Mouse (Mus musculus): ENCODE measurements around the gene Depdc1a. TPM values are rescaled to one million over a fixed set of nuclear protein-coding genes. Genes with fewer than 3 reads are reported as not detected.
"Not testable (repeated sequence)": the region's sequence is repeated elsewhere in the genome, so short reads cannot be mapped to it uniquely, and the experiment has no call there.

Depdc1a gene
- polyA plus RNA-seq (2016; fragmentation: Nextera tagmentation; extraction: Ambion mirVana): 29.0 and 29.5 TPM in 2 replicates

DNA sequence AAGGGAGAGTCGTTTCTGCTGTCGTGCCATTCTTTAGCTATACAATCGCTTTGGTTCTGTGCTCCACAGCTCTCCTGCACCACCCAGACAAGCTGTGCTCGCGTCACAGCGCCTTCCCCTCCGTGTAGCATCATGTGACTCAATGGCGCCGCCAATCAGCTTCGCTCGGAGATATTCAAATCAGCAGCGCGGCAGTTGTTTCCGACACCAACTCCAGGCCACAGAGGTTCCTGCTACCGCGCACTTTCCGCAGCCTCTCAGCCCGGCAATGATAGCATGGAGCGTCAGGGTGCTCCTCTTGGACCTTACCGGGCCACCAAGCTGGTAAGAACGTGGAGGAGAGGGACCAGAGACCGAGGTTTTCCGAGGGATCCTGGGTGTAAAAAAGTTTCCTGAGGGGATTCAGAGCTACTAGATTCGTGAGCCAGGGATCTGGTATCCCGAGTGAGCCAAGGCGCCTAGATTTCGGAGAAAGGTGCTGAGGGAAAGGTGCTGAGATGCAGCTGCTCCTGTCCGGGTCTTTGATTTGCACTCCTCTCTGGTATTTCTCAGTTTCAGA is at the start of gene Depdc1a:
Gene Depdc1a, plus strand, starts transcription at position 191 of the 559 bp plus-strand sequence.
- WGBS: under 1% methylated on average over 28 of the region's 28 CpGs
- peaks cover 12% of the 10 kb centered on the region for H3K36me3 ChIP-seq (replicated peaks)
- peak; percentile 100 for ATAC-seq (ENCODE audit: low FRiP score)
- H3K4me3 ChIP-seq (replicated peaks): peak within 1 kb of the TSS; percentile 56
- H3K27me3 ChIP-seq: no peaks in the 10 kb centered on the region
- H3K9ac ChIP-seq: peak within 1 kb of the TSS; percentile 67
- peak within 1 kb of the TSS; percentile 58 for H3K4me2 ChIP-seq
- H3K4me1 ChIP-seq: peaks cover 11% of the 10 kb centered on the region
- no peaks in the 10 kb centered on the region for H3K9me3 ChIP-seq
- no peak within 1 kb of the TSS for H3K27ac ChIP-seq

DNA sequence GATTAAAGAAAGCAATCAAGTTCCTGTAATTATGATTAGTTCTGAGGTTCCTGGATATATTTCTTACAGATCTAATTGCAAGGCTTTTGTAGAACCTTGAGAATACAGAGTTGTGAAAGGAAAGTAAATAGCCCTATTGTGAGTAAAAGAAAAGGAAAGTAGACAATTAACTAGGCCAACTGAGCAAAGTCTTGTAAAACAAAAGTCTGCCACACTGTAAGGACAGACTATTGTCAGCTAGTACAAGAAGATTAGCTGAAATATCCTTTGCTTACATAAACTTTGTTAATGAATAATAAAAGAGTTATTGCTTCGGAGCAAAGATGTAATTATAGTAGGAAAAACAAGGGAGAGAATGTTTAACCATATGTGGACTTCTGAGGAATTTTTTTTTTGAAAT is 25.2 kb upstream of the Depdc1a start:
- H3K9me3 ChIP-seq: no peaks in the 10 kb centered on the region
- WGBS: 55% methylated on average over 1 of the region's 1 CpGs

DNA sequence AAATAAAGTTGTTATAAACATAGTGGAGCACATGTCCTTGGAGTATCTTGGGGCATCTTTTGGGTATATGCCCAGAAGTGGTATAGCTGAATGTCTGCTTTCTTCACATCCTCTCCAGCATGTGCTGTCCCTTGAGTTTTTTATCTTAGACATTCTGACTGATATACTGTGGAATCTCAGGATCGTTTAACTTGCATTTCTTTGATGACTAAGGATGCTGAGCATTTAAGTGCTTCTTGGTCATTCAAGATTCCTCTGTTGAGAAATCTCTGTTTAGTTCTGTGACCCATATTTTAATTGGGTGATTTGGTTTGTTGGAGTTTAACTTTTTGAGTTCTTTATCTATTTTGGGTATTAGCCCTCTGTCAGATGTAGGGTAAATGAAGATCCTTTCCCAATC is 19.8 kb upstream of the Depdc1a start:
- Histone ChIP-seq H3K9me3 (no peaks in the 10 kb centered on the region), H3K27me3 (no peaks in the 10 kb centered on the region), H3K27ac (no peak overlapping the region), H3K36me3 (replicated peaks) (no peaks in the 10 kb centered on the region), H3K9ac (no peak overlapping the region), H3K4me2 (no peak overlapping the region), H3K4me3 (replicated peaks) (no peak overlapping the region), H3K4me1 (no peaks in the 10 kb centered on the region)
- 76% methylated on average over 1 of the region's 1 CpGs for WGBS
- no peak for ATAC-seq (ENCODE audit: low FRiP score)

More for the DNA sequence above, 25.2 kb upstream of the Depdc1a start:
- Histone ChIP-seq H3K4me3 (replicated peaks) (no peak overlapping the region), H3K9ac (no peak overlapping the region), H3K4me1 (no peaks in the 10 kb centered on the region), H3K36me3 (replicated peaks) (no peaks in the 10 kb centered on the region), H3K4me2 (no peak overlapping the region), H3K27me3 (no peaks in the 10 kb centered on the region), H3K27ac (no peak overlapping the region)
- ATAC-seq (ENCODE audit: low FRiP score): no peak

DNA sequence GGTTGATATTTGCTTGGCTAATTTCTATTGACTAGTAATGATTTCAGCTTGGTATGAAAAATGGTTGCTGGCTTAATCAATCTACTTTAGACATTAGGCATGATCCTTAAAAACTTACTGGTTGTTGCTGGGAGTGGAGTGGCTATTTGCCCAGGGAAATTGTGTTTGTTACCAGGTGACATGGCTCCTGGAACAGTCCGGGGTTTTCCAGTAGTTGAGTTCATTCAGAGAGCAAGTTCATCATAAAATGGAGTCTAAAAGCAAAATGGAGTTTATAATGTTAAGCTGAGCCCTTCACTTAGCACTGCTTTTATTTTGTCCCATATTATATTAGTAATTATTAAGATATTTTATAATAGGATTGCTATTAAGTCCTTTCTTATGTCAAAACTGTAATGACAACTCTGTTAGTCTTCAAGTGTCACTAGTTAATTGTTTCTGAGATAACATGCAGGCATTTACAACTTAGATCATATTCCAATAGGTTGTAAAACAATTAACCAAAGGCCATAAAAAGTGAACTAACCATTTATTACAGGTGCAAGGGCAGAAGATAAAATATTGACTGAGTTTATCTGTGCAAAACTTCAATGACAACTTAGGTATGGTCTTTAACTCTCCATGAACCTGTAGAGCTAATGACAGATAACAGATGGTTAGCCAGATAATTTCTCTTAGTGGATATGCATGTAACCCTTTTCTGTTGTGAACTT is 17.8 kb upstream of the Depdc1a start:
- H3K9ac ChIP-seq: no peak overlapping the region
- 96% methylated on average over 1 of the region's 1 CpGs for WGBS

DNA sequence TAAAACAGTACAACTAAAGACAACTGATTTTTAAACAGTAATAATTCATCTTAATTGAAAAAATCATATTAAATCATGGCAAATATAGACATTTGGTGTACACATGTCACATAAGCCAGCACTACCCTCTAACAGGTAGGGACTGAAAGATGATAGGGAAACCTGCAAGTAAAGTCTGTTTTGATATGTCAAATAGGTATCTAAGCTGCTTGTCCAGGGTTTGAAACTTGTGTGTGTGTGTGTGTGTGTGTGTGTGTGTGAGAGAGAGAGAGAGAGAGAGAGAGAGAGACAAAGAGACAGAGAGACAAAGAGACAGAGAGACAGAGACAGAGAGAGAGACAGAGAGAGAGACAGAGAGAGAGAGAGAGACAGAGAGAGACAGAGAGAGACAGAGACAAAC is 524 bp upstream of the Depdc1a start:
- H3K9me3 ChIP-seq; H3K27ac ChIP-seq; H3K36me3 ChIP-seq (replicated peaks); H3K27me3 ChIP-seq: not testable (repeated sequence)
- peak overlapping the region; percentile 58 for H3K4me2 ChIP-seq
- ATAC-seq (ENCODE audit: low FRiP score): peak; percentile 49
- H3K9ac ChIP-seq: peak overlapping the region; percentile 67
- peaks cover 11% of the 10 kb centered on the region for H3K4me1 ChIP-seq
- peak overlapping the region; percentile 56 for H3K4me3 ChIP-seq (replicated peaks)

More for the DNA sequence above, 17.8 kb upstream of the Depdc1a start:
- Histone ChIP-seq H3K27ac (no peak overlapping the region), H3K4me2 (no peak overlapping the region), H3K27me3 (no peaks in the 10 kb centered on the region), H3K9me3 (no peaks in the 10 kb centered on the region), H3K4me1 (no peaks in the 10 kb centered on the region), H3K4me3 (replicated peaks) (no peak overlapping the region), H3K36me3 (replicated peaks) (no peaks in the 10 kb centered on the region)
- ATAC-seq (ENCODE audit: low FRiP score): no peak

DNA sequence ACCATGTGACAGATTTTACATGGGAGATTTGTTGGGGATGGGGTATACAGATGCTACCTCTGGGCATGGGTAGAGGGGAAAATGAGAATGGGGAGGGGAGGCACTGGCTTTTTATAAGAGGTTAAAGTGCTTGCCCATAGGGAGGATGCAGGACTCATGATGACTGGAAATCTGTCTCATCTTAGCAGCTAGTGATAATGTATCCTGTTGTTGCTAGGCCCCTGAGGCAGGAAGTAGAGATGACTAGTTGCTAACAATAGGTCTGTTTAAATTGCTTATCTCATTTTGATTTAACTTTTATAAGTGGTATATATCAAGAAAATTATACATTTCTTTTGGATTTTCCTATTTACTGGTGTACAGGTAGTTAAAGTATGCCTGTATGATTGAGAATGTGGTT is 13.7 kb downstream of the Depdc1a start:
- Histone ChIP-seq H3K27ac (no peak overlapping the region), H3K4me3 (replicated peaks) (no peak overlapping the region), H3K9me3 (no peaks in the 10 kb centered on the region), H3K27me3 (no peaks in the 10 kb centered on the region), H3K9ac (no peak overlapping the region), H3K4me1 (no peaks in the 10 kb centered on the region), H3K4me2 (no peak overlapping the region), H3K36me3 (replicated peaks) (peaks cover 5% of the 10 kb centered on the region)
- no peak for ATAC-seq (ENCODE audit: low FRiP score)

DNA sequence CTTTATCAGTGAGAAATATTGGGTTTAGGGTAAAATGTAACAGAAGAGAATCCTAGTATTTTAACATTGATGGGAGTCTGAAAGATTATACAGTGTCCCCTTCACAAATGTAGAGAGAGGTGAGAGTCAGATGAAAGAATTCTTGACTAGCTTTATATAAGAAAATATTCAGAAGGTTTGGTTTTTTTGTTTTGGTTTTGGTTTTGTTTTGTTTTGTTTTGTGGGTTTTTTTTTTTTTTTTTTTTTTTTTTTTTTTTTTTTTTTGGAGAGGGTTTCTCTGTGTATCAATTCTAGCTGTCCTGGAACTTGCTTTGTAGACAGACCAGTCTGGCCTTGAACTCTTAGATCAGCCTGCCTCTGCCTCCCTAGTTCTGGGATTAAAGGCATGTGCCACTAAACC is 33.3 kb downstream of the Depdc1a start:
- no peaks in the 10 kb centered on the region for H3K4me1 ChIP-seq
- H3K27ac ChIP-seq: no peak overlapping the region
- no peak overlapping the region for H3K9ac ChIP-seq
- peaks cover 13% of the 10 kb centered on the region for H3K36me3 ChIP-seq (replicated peaks)
- no peaks in the 10 kb centered on the region for H3K9me3 ChIP-seq
- H3K27me3 ChIP-seq: no peaks in the 10 kb centered on the region
- H3K4me3 ChIP-seq (replicated peaks): no peak overlapping the region
- H3K4me2 ChIP-seq: no peak overlapping the region
- ATAC-seq (ENCODE audit: low FRiP score): no peak

DNA sequence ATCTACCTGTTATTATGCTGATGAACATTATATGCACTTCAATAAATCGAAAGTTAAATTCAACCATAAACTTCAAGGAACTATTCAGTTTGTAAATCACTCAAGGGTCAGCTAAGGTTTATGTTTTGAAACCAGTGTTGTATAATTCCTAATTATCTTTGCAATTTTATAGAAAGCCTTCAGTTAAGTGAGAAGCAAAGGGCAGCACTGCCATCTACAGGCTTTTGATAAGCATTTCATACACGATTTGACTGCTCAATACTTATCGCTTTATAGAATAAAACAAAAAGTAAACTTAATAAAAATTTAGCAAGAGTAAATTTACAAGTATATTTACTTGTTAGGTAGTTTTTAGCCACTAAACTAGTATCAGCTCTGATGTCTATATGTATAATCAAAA is 53.1 kb downstream of the Depdc1a start:
- Histone ChIP-seq H3K4me3 (replicated peaks) (no peak overlapping the region), H3K4me1 (no peaks in the 10 kb centered on the region), H3K36me3 (replicated peaks) (no peaks in the 10 kb centered on the region), H3K27me3 (no peaks in the 10 kb centered on the region), H3K9ac (no peak overlapping the region), H3K27ac (no peak overlapping the region), H3K4me2 (no peak overlapping the region), H3K9me3 (no peaks in the 10 kb centered on the region)
- 77% methylated on average over 3 of the region's 3 CpGs for WGBS
- 0 out of 2 replicates have a peak, but pooled peaks have one; percentile 20 for ATAC-seq (ENCODE audit: low FRiP score)

DNA sequence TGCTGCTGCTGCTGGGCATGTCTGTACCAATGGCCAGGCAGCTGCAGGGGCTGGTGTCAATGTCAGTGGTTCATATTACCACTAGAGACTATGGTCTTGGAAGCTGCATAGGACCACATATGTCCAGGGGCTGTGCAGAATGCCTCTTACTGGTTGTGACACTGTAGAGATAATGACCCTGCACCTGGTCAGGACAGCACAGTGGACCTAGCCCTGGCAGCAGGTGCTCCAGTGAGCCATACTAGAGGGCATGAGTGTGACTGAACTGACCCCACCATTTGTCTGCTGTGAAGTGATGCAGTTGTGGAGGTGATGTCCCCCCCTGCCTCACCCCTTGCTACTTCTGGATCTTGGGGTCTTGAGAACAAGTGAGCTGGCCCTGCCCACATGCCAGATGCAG is 55.0 kb downstream of the Depdc1a start:
- H3K36me3 ChIP-seq (replicated peaks): no peaks in the 10 kb centered on the region
- no peak overlapping the region for H3K4me3 ChIP-seq (replicated peaks)
- H3K9me3 ChIP-seq: no peaks in the 10 kb centered on the region
- no peaks in the 10 kb centered on the region for H3K4me1 ChIP-seq
- ATAC-seq (ENCODE audit: low FRiP score): no peak
- no peak overlapping the region for H3K27ac ChIP-seq
- H3K9ac ChIP-seq: no peak overlapping the region
- H3K4me2 ChIP-seq: no peak overlapping the region
- H3K27me3 ChIP-seq: no peaks in the 10 kb centered on the region

Other genes with a start within 250 kb of the Depdc1a start
- gene Rpe65, start 103.7 kb downstream of the Depdc1a start, polyA plus RNA-seq (2016; fragmentation: Nextera tagmentation; extraction: Ambion mirVana): not detected in 2 replicates